Mouse (Mus musculus) intestine, postnatal 0 days (tissue): ENCODE measurements at regions not wholly inside any gene's neighbourhood (a gene's known extent, or its start where the extent isn't known, plus 50 kb on each side); places are given as distances from the start of the nearest gene placed in this dataset.

Experiments
- ATAC-seq: fragments of 200-750 bp; cut with Nextera tagmentation; 2 replicates; pipeline ENCODE4 v1.8.0; 2017; ENCODE audit warnings: mild to moderate bottlenecking, moderate TSS enrichment, moderate library complexity
- H3K27ac ChIP-seq: fragments of 300-500 bp; sonication (generic); 2 replicates; pipeline ENCODE4 v1.5.1; 2014; ENCODE audit warnings: mild to moderate bottlenecking, low read depth, low read length, moderate library complexity
- H3K27me3 ChIP-seq: fragments of 300-500 bp; sonication (generic); replicated peaks from 2 replicates; pipeline ENCODE4 v1.6.1; 2014; ENCODE audit warnings: low read length, mixed read lengths; ENCODE audit not compliant: control insufficient read depth, insufficient read depth
- H3K36me3 ChIP-seq: fragments of 300-500 bp; sonication (generic); 2 replicates; pipeline ENCODE4 v1.6.1; 2014; ENCODE audit warnings: mild to moderate bottlenecking, moderate library complexity; ENCODE audit not compliant: control insufficient read depth, insufficient read depth
- H3K4me1 ChIP-seq: fragments of 300-500 bp; sonication (generic); replicated peaks from 2 replicates; pipeline ENCODE4 v1.6.1; 2014; ENCODE audit warnings: antibody characterized with exemption, low read length, mixed read lengths; ENCODE audit not compliant: control insufficient read depth, insufficient read depth
- H3K4me2 ChIP-seq: fragments of 300-500 bp; sonication (generic); replicated peaks from 2 replicates; pipeline ENCODE4 v1.6.1; 2014; ENCODE audit warnings: low read depth, mild to moderate bottlenecking, moderate library complexity
- H3K4me3 ChIP-seq: fragments of 300-500 bp; sonication (generic); 2 replicates; pipeline ENCODE4 v1.5.1; 2014; ENCODE audit warnings: low read depth, low read length
- H3K9ac ChIP-seq: fragments of 300-500 bp; sonication (generic); 2 replicates; pipeline ENCODE4 v1.6.1; 2014; ENCODE audit warnings: mild to moderate bottlenecking, low read depth, low read length
- H3K9me3 ChIP-seq: fragments of 300-500 bp; sonication (generic); 2 replicates; pipeline ENCODE4 v1.6.1; 2016; ENCODE audit warnings: mixed run types; ENCODE audit not compliant: control insufficient read depth
- CTCF ChIP-seq: sonication (generic); IDR thresholded peaks from 2 replicates; pipeline ENCODE4 v1.5.1; 2016; ENCODE audit warnings: low read depth, mild to moderate bottlenecking, control low read depth, antibody characterized with exemption, moderate library complexity
- WGBS: fragments of 180-500 bp; shearing (Covaris S2); extraction: QIAGEN DNeasy Blood & Tissue Kit; methylation state at CpG from one replicate; pipeline ENCODE4 v1.1.7; 2014; 5-methylcytosine and 5-hydroxymethylcytosine counted together

DNA sequence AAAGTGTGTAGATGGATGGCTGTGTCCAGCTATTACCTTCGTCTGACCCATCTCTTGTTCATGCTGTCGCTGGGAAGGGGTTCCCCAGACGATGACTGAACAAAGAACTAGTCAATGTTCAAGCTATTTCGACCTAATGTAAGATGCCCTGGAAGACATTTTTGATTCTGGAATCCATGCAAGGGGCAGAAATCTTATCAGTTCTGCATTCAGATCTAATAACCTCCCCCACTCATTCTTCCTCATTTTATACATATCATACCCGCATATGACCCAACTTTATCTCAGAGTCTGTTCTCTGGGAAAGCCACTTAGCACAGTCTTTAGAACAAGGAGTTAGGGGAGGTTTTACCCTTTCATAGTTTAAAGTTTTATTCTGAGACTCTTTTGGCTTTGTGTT is 52.2 kb upstream of the 2310009B15Rik start:
- no peak overlapping the region for H3K27ac ChIP-seq
- no peaks in the 10 kb centered on the region for H3K9me3 ChIP-seq
- H3K4me3 ChIP-seq, result no peak overlapping the region
- no peak overlapping the region for H3K4me2 ChIP-seq
- H3K9ac ChIP-seq, result no peak overlapping the region
- no peaks in the 10 kb centered on the region for H3K27me3 ChIP-seq
- no peak for ATAC-seq
- peaks cover 5% of the 10 kb centered on the region; the same call in 1 of the 2 replicates for H3K4me1 ChIP-seq
- H3K36me3 ChIP-seq, result no peaks in the 10 kb centered on the region
- WGBS, result 72% methylated on average over 5 of the region's 5 CpGs
- no peak for TF ChIP-seq CTCF

DNA sequence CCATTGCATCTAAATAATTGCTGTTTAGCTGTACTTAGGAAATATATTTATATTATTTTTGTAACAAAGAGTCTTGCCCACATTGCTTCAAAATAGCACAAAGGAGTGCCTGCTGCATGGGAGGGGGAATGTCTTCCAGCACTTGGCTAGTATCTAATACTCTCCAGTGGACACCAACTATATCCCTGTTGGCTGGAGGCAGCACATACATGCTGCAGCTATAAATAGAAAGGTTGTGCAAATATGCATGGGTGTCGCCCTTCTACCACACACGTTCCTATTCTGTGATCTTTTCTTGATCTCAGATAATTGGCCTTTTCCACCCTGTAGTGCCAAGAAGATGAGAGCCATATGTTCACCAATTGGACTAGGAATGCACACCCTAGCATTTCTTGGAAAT is 53.0 kb upstream of the 2310009B15Rik start:
- Histone ChIP-seq H3K9me3 (no peaks in the 10 kb centered on the region), H3K4me3 (no peak overlapping the region), H3K36me3 (no peaks in the 10 kb centered on the region), H3K27me3 (no peaks in the 10 kb centered on the region), H3K27ac (no peak overlapping the region), H3K4me2 (no peak overlapping the region), H3K4me1 (peaks cover 5% of the 10 kb centered on the region; the same call in 1 of the 2 replicates), H3K9ac (no peak overlapping the region)
- TF ChIP-seq CTCF, result no peak
- ATAC-seq, result no peak
- WGBS, result 46% methylated on average over 2 of the region's 2 CpGs

DNA sequence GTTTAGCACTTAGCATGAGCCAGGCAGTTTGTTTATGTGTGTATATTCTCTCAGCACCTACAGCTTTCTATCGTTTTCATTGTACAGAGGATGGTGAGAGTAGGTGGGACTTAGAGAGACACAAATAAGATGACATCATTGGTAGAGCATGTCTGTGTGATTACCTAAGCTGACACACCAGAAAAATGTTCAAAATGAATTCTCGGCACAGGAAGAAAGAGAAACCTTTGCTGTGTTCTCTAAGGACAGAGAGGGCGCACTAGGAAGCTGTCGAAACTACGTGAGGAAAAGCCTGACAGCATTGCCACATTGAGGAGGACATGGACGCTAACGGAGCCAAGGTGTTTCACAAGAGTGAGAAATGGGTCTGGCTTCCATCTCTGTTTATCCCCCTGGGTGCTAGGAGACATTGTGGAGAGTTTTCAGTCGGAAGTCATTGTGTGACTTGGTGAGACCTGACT is 51.0 kb upstream of the Dennd1b start:
- H3K9me3 ChIP-seq, result no peaks in the 10 kb centered on the region
- 19% methylated on average over 8 of the region's 8 CpGs for WGBS
- no peak overlapping the region for H3K9ac ChIP-seq
- ATAC-seq, result peak; percentile 53; the same call in 1 of the 2 replicates
- peak overlapping the region; percentile 52 for H3K4me2 ChIP-seq
- H3K36me3 ChIP-seq, result no peaks in the 10 kb centered on the region
- no peak overlapping the region for H3K4me3 ChIP-seq
- no peak overlapping the region for H3K27ac ChIP-seq
- peak; percentile 67 for TF ChIP-seq CTCF
- 0 out of 2 replicates have a peak, but pooled peaks cover 3% of the 10 kb centered on the region for H3K4me1 ChIP-seq
- H3K27me3 ChIP-seq, result no peaks in the 10 kb centered on the region

- 49% methylated on average over 5 of the region's 5 CpGs for WGBS
- ATAC-seq, result no peak
- H3K9me3 ChIP-seq, result no peaks in the 10 kb centered on the region
- H3K27ac ChIP-seq, result no peak overlapping the region
- H3K36me3 ChIP-seq, result no peaks in the 10 kb centered on the region
- no peaks in the 10 kb centered on the region for H3K27me3 ChIP-seq
- TF ChIP-seq CTCF, result no peak
- H3K4me3 ChIP-seq, result no peak overlapping the region
- no peak overlapping the region for H3K9ac ChIP-seq
- 0 out of 2 replicates have a peak, but pooled peaks cover 3% of the 10 kb centered on the region for H3K4me1 ChIP-seq
- H3K4me2 ChIP-seq, result peak overlapping the region; percentile 52; the same call in 1 of the 2 replicates
These were observed 50.3 kb upstream of the Dennd1b start for GRCm38 (mm10) chr1:138912928-138913327.

DNA sequence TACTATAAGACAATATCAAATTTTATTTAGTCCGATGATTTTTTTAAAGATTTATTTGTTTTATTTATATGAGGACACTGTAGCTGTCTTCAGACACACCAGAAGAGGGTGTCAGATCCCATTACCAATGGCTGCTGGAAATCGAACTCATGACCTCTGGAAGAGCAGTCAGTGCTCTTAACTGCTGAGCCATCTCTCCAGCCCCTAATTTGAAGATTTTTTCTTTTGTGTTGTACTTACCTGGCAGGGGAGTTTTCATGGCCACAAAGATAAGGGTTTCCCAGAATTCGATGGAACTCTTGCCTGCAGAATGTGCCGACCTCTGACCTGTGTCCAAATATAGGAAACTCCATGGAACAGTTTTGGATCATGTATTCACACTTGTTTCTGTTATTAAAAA is 49.8 kb upstream of the Dennd1b start:
- 72% methylated on average over 4 of the region's 4 CpGs for WGBS
- ATAC-seq, result no peak
- H3K4me3 ChIP-seq, result no peak overlapping the region

More for the DNA sequence above, 49.8 kb upstream of the Dennd1b start:
- TF ChIP-seq CTCF, result no peak
- no peaks in the 10 kb centered on the region for H3K36me3 ChIP-seq
- no peak overlapping the region; the same call in 1 of the 2 replicates for H3K4me2 ChIP-seq
- H3K27ac ChIP-seq, result no peak overlapping the region
- 0 out of 2 replicates have a peak, but pooled peaks cover 3% of the 10 kb centered on the region for H3K4me1 ChIP-seq
- H3K9ac ChIP-seq, result no peak overlapping the region
- no peaks in the 10 kb centered on the region for H3K9me3 ChIP-seq
- no peaks in the 10 kb centered on the region for H3K27me3 ChIP-seq
